Mouse (Mus musculus) G1E (cell line): ENCODE results near the gene 4930412O13Rik.

ENCODE experiments used
- CTCF ChIP-seq: IDR thresholded peaks from 2 replicates; pipeline ENCODE4 v1.5.1; 2012; ENCODE audit warnings: low read depth, low read length, inconsistent platforms, mixed read lengths
- GATA1 ChIP-seq: IDR thresholded peaks from 2 replicates; pipeline ENCODE4 v1.6.1; 2012; ENCODE audit warnings: borderline replicate concordance, low read length, inconsistent platforms, mixed read lengths

GRCm38 (mm10) chr2:9880271-9880670, 781 bp upstream of the 4930412O13Rik start:
- TF ChIP-seq CTCF, result no peak
- no peak for TF ChIP-seq GATA1
